Mouse (Mus musculus): ENCODE measurements around the gene Ryr3. TPM values are rescaled to one million over a fixed set of nuclear protein-coding genes. Genes with fewer than 3 reads are reported as not detected.

The Ryr3 gene
- polyA plus RNA-seq, 1 experiment from 2014 or later, result 0.85 TPM

GRCm38 (mm10) chr2:112765046-112765445, 451.9 kb downstream of the Ryr3 start:
- DNase-seq (ENCODE audit: low spot score) (peak; percentile 38), ATAC-seq (ENCODE audit: insufficient read depth, low FRiP score, low TSS enrichment) (no peak)
- Histone ChIP-seq H3K27me3 (ENCODE audit: control insufficient read depth, insufficient read depth, low read length) (no peaks in the 10 kb centered on the region), H3K4me1 (ENCODE audit: control insufficient read depth, insufficient read depth, low read length) (no peaks in the 10 kb centered on the region), H3K27ac (ENCODE audit: low read depth, low read length) (no peak overlapping the region), H3K4me3 (ENCODE audit: low read depth, low read length) (no peak overlapping the region), H3K4me2 (ENCODE audit: low read depth) (no peak overlapping the region), H3K36me3 (ENCODE audit: control insufficient read depth, insufficient read depth, low read length) (no peaks in the 10 kb centered on the region), H3K9me3 (ENCODE audit: control insufficient read depth, low read length) (no peaks in the 10 kb centered on the region), H3K9ac (ENCODE audit: low read length) (no peak overlapping the region)
- WGBS, result 66% methylated on average over 5 of the region's 5 CpGs

GRCm38 (mm10) chr2:112764274-112764673, 452.6 kb downstream of the Ryr3 start:
- no peak overlapping the region for H3K4me3 ChIP-seq (ENCODE audit: low read depth, low read length)

GRCm38 (mm10) chr2:112762006-112762405, 454.9 kb downstream of the Ryr3 start:
- ATAC-seq (ENCODE audit: insufficient read depth, low FRiP score, low TSS enrichment) (no peak), DNase-seq (ENCODE audit: low spot score) (no peak)
- H3K27me3 ChIP-seq (ENCODE audit: control insufficient read depth, insufficient read depth, low read length), result no peaks in the 10 kb centered on the region
- WGBS, result 79% methylated on average over 2 of the region's 2 CpGs
- no peak overlapping the region for H3K9ac ChIP-seq (ENCODE audit: low read length)
- no peaks in the 10 kb centered on the region for H3K9me3 ChIP-seq (ENCODE audit: control insufficient read depth, low read length)
- no peaks in the 10 kb centered on the region for H3K36me3 ChIP-seq (ENCODE audit: control insufficient read depth, insufficient read depth, low read length)
- H3K27ac ChIP-seq (ENCODE audit: low read depth, low read length), result no peak overlapping the region
- no peak overlapping the region for H3K4me2 ChIP-seq (ENCODE audit: low read depth)
- no peaks in the 10 kb centered on the region for H3K4me1 ChIP-seq (ENCODE audit: control insufficient read depth, insufficient read depth, low read length)
- H3K4me3 ChIP-seq (ENCODE audit: low read depth, low read length), result no peak overlapping the region

More at GRCm38 (mm10) chr2:112764274-112764673, 452.6 kb downstream of the Ryr3 start:
- no peaks in the 10 kb centered on the region for H3K9me3 ChIP-seq (ENCODE audit: control insufficient read depth, low read length)
- DNase-seq (ENCODE audit: low spot score) (no peak), ATAC-seq (ENCODE audit: insufficient read depth, low FRiP score, low TSS enrichment) (no peak)
- no peak overlapping the region for H3K27ac ChIP-seq (ENCODE audit: low read depth, low read length)
- no peaks in the 10 kb centered on the region for H3K27me3 ChIP-seq (ENCODE audit: control insufficient read depth, insufficient read depth, low read length)
- H3K36me3 ChIP-seq (ENCODE audit: control insufficient read depth, insufficient read depth, low read length), result no peaks in the 10 kb centered on the region
- H3K4me1 ChIP-seq (ENCODE audit: control insufficient read depth, insufficient read depth, low read length), result no peaks in the 10 kb centered on the region
- WGBS, result 77% methylated on average over 5 of the region's 5 CpGs
- no peak overlapping the region for H3K4me2 ChIP-seq (ENCODE audit: low read depth)
- H3K9ac ChIP-seq (ENCODE audit: low read length), result no peak overlapping the region

GRCm38 (mm10) chr2:112761196-112761913, 455.5 kb downstream of the Ryr3 start:
- WGBS, result 81% methylated on average over 6 of the region's 6 CpGs
- no peaks in the 10 kb centered on the region for H3K36me3 ChIP-seq (ENCODE audit: control insufficient read depth, insufficient read depth, low read length)
- no peaks in the 10 kb centered on the region for H3K27me3 ChIP-seq (ENCODE audit: control insufficient read depth, insufficient read depth, low read length)
- H3K4me1 ChIP-seq (ENCODE audit: control insufficient read depth, insufficient read depth, low read length), result no peaks in the 10 kb centered on the region
- H3K27ac ChIP-seq (ENCODE audit: low read depth, low read length), result no peak overlapping the region
- no peak overlapping the region for H3K9ac ChIP-seq (ENCODE audit: low read length)
- DNase-seq (ENCODE audit: low spot score), result no peak
- no peaks in the 10 kb centered on the region for H3K9me3 ChIP-seq (ENCODE audit: control insufficient read depth, low read length)
- no peak overlapping the region for H3K4me2 ChIP-seq (ENCODE audit: low read depth)
- ATAC-seq (ENCODE audit: insufficient read depth, low FRiP score, low TSS enrichment), result no peak
- H3K4me3 ChIP-seq (ENCODE audit: low read depth, low read length), result no peak overlapping the region

- Histone ChIP-seq H3K9me3 (ENCODE audit: control insufficient read depth, low read length) (no peaks in the 10 kb centered on the region), H3K27ac (ENCODE audit: low read depth, low read length) (no peak overlapping the region), H3K4me1 (ENCODE audit: control insufficient read depth, insufficient read depth, low read length) (no peaks in the 10 kb centered on the region), H3K27me3 (ENCODE audit: control insufficient read depth, insufficient read depth, low read length) (no peaks in the 10 kb centered on the region), H3K36me3 (ENCODE audit: control insufficient read depth, insufficient read depth, low read length) (no peaks in the 10 kb centered on the region), H3K9ac (ENCODE audit: low read length) (no peak overlapping the region), H3K4me2 (ENCODE audit: low read depth) (no peak overlapping the region), H3K4me3 (ENCODE audit: low read depth, low read length) (no peak overlapping the region)
- 71% methylated on average over 4 of the region's 4 CpGs for WGBS
- DNase-seq (ENCODE audit: low spot score) (no peak), ATAC-seq (ENCODE audit: insufficient read depth, low FRiP score, low TSS enrichment) (no peak)
Observed at GRCm38 (mm10) chr2:112760692-112761091, 456.2 kb downstream of the Ryr3 start.

GRCm38 (mm10) chr2:112759678-112760077, 457.2 kb downstream of the Ryr3 start:
- Histone ChIP-seq H3K36me3 (ENCODE audit: control insufficient read depth, insufficient read depth, low read length) (no peaks in the 10 kb centered on the region), H3K4me2 (ENCODE audit: low read depth) (no peak overlapping the region), H3K9ac (ENCODE audit: low read length) (no peak overlapping the region), H3K27ac (ENCODE audit: low read depth, low read length) (no peak overlapping the region), H3K4me1 (ENCODE audit: control insufficient read depth, insufficient read depth, low read length) (no peaks in the 10 kb centered on the region), H3K9me3 (ENCODE audit: control insufficient read depth, low read length) (no peaks in the 10 kb centered on the region), H3K4me3 (ENCODE audit: low read depth, low read length) (no peak overlapping the region), H3K27me3 (ENCODE audit: control insufficient read depth, insufficient read depth, low read length) (no peaks in the 10 kb centered on the region)
- ATAC-seq (ENCODE audit: insufficient read depth, low FRiP score, low TSS enrichment), result no peak
- WGBS, result 79% methylated on average over 5 of the region's 5 CpGs
- DNase-seq (ENCODE audit: low spot score), result no peak

GRCm38 (mm10) chr2:112758732-112759131, 458.2 kb downstream of the Ryr3 start:
- ATAC-seq (ENCODE audit: insufficient read depth, low FRiP score, low TSS enrichment), result no peak

GRCm38 (mm10) chr2:112753316-112753715, 463.6 kb downstream of the Ryr3 start:
- Histone ChIP-seq H3K27ac (ENCODE audit: low read depth, low read length) (no peak overlapping the region), H3K4me1 (ENCODE audit: control insufficient read depth, insufficient read depth, low read length) (no peaks in the 10 kb centered on the region), H3K4me2 (ENCODE audit: low read depth) (no peak overlapping the region), H3K4me3 (ENCODE audit: low read depth, low read length) (no peak overlapping the region), H3K27me3 (ENCODE audit: control insufficient read depth, insufficient read depth, low read length) (no peaks in the 10 kb centered on the region), H3K36me3 (ENCODE audit: control insufficient read depth, insufficient read depth, low read length) (no peaks in the 10 kb centered on the region), H3K9ac (ENCODE audit: low read length) (no peak overlapping the region), H3K9me3 (ENCODE audit: control insufficient read depth, low read length) (no peaks in the 10 kb centered on the region)
- ATAC-seq (ENCODE audit: insufficient read depth, low FRiP score, low TSS enrichment) (no peak), DNase-seq (ENCODE audit: low spot score) (no peak)
- 86% methylated on average over 4 of the region's 4 CpGs for WGBS

More at GRCm38 (mm10) chr2:112758732-112759131, 458.2 kb downstream of the Ryr3 start:
- Histone ChIP-seq H3K4me1 (ENCODE audit: control insufficient read depth, insufficient read depth, low read length) (no peaks in the 10 kb centered on the region), H3K4me2 (ENCODE audit: low read depth) (no peak overlapping the region), H3K4me3 (ENCODE audit: low read depth, low read length) (no peak overlapping the region), H3K9me3 (ENCODE audit: control insufficient read depth, low read length) (no peaks in the 10 kb centered on the region), H3K9ac (ENCODE audit: low read length) (no peak overlapping the region), H3K36me3 (ENCODE audit: control insufficient read depth, insufficient read depth, low read length) (no peaks in the 10 kb centered on the region), H3K27ac (ENCODE audit: low read depth, low read length) (no peak overlapping the region), H3K27me3 (ENCODE audit: control insufficient read depth, insufficient read depth, low read length) (no peaks in the 10 kb centered on the region)
- DNase-seq (ENCODE audit: low spot score), result no peak
- 96% methylated on average over 2 of the region's 2 CpGs for WGBS

- Histone ChIP-seq H3K4me3 (ENCODE audit: low read depth, low read length) (no peak overlapping the region), H3K36me3 (ENCODE audit: control insufficient read depth, insufficient read depth, low read length) (no peaks in the 10 kb centered on the region), H3K4me2 (ENCODE audit: low read depth) (no peak overlapping the region), H3K9ac (ENCODE audit: low read length) (no peak overlapping the region), H3K27me3 (ENCODE audit: control insufficient read depth, insufficient read depth, low read length) (no peaks in the 10 kb centered on the region), H3K27ac (ENCODE audit: low read depth, low read length) (no peak overlapping the region), H3K4me1 (ENCODE audit: control insufficient read depth, insufficient read depth, low read length) (no peaks in the 10 kb centered on the region), H3K9me3 (ENCODE audit: control insufficient read depth, low read length) (no peaks in the 10 kb centered on the region)
- DNase-seq (ENCODE audit: low spot score), result no peak
- 81% methylated on average over 5 of the region's 5 CpGs for WGBS
- ATAC-seq (ENCODE audit: insufficient read depth, low FRiP score, low TSS enrichment), result no peak
Observed at GRCm38 (mm10) chr2:112751416-112751815, 465.5 kb downstream of the Ryr3 start.
